Mouse (Mus musculus) neural tube, embryonic 14.5 days (tissue): ENCODE measurements at regions not wholly inside any gene's neighbourhood (a gene's known extent, or its start where the extent isn't known, plus 50 kb on each side); places are given as distances from the start of the nearest gene placed in this dataset.
A peak's percentile ranks its signal among the peaks of the same experiment; 100 is the strongest.

Experiments
- ATAC-seq: fragments of 200-750 bp; cut with Nextera tagmentation; 2 replicates; pipeline ENCODE4 v1.8.0; 2017; ENCODE audit warnings: low read depth, mild to moderate bottlenecking, moderate TSS enrichment, moderate library complexity
- H3K27ac ChIP-seq: fragments of 300-500 bp; sonication (generic); 2 replicates; pipeline ENCODE4 v1.5.1; 2014; ENCODE audit warnings: low read depth, mild to moderate bottlenecking, control low read depth, low read length, moderate library complexity, mixed read lengths
- H3K27me3 ChIP-seq: fragments of 300-500 bp; sonication (generic); 2 replicates; pipeline ENCODE4 v1.6.1; 2014; ENCODE audit warnings: low read length; ENCODE audit not compliant: control insufficient read depth, insufficient read depth
- H3K36me3 ChIP-seq: fragments of 300-500 bp; sonication (generic); 2 replicates; pipeline ENCODE4 v1.6.1; 2014; ENCODE audit warnings: low read length, mixed read lengths; ENCODE audit not compliant: control insufficient read depth, insufficient read depth
- H3K4me1 ChIP-seq: fragments of 300-500 bp; sonication (generic); 2 replicates; pipeline ENCODE4 v1.6.1; 2014; ENCODE audit warnings: low read length; ENCODE audit not compliant: control insufficient read depth, insufficient read depth
- H3K4me2 ChIP-seq: fragments of 300-500 bp; sonication (generic); 2 replicates; pipeline ENCODE4 v1.6.1; 2014; ENCODE audit warnings: mild to moderate bottlenecking, low read depth, low read length, control low read depth
- H3K4me3 ChIP-seq: fragments of 300-500 bp; sonication (generic); 2 replicates; pipeline ENCODE4 v1.5.1; 2014; ENCODE audit warnings: low read depth, low read length, control low read depth, mixed read lengths
- H3K9ac ChIP-seq: fragments of 300-500 bp; sonication (generic); replicated peaks from 2 replicates; pipeline ENCODE4 v1.6.1; 2014; ENCODE audit warnings: low read depth, mild to moderate bottlenecking, control low read depth, low read length, mixed read lengths
- H3K9me3 ChIP-seq: fragments of 300-500 bp; sonication (generic); 2 replicates; pipeline ENCODE4 v1.6.1; 2016; ENCODE audit warnings: low read length; ENCODE audit not compliant: control insufficient read depth
- WGBS: fragments of 180-500 bp; shearing (Covaris S2); extraction: QIAGEN DNeasy Blood & Tissue Kit; methylation state at CpG from one replicate; pipeline ENCODE4 v1.1.7; 2014; 5-methylcytosine and 5-hydroxymethylcytosine counted together

- no peak overlapping the region for H3K27ac ChIP-seq
- H3K4me1 ChIP-seq, result no peaks in the 10 kb centered on the region
- WGBS, result 70% methylated on average over 1 of the region's 1 CpGs
- no peak overlapping the region for H3K9ac ChIP-seq
- no peak for ATAC-seq
- H3K4me3 ChIP-seq, result no peak overlapping the region
- H3K4me2 ChIP-seq, result no peak overlapping the region
- H3K9me3 ChIP-seq, result no peaks in the 10 kb centered on the region
- H3K27me3 ChIP-seq, result no peaks in the 10 kb centered on the region
- H3K36me3 ChIP-seq, result no peaks in the 10 kb centered on the region
Observed at GRCm38 (mm10) chr10:70336741-70337140, 91.8 kb downstream of the Slc16a9 start.

- no peak overlapping the region for H3K9ac ChIP-seq
- H3K4me1 ChIP-seq, result no peaks in the 10 kb centered on the region
- H3K27me3 ChIP-seq, result no peaks in the 10 kb centered on the region
- no peaks in the 10 kb centered on the region for H3K9me3 ChIP-seq
- ATAC-seq, result no peak
- H3K27ac ChIP-seq, result no peak overlapping the region
- no peak overlapping the region for H3K4me3 ChIP-seq
- WGBS, result 79% methylated on average over 5 of the region's 5 CpGs
- no peak overlapping the region for H3K4me2 ChIP-seq
- H3K36me3 ChIP-seq, result no peaks in the 10 kb centered on the region
Observed at GRCm38 (mm10) chr10:70359421-70359820, 80.9 kb upstream of the Fam13c start.

GRCm38 (mm10) chr10:70359834-70360233 lies 80.4 kb upstream of the Fam13c start:
- Histone ChIP-seq H3K4me1 (no peaks in the 10 kb centered on the region), H3K27ac (no peak overlapping the region), H3K4me3 (no peak overlapping the region), H3K27me3 (no peaks in the 10 kb centered on the region), H3K9me3 (no peaks in the 10 kb centered on the region), H3K4me2 (no peak overlapping the region), H3K9ac (no peak overlapping the region), H3K36me3 (no peaks in the 10 kb centered on the region)
- WGBS, result 58% methylated on average over 7 of the region's 7 CpGs
- no peak for ATAC-seq

GRCm38 (mm10) chr10:70363054-70363453 lies 77.2 kb upstream of the Fam13c start:
- WGBS, result 74% methylated on average over 4 of the region's 4 CpGs
- H3K27me3 ChIP-seq, result no peaks in the 10 kb centered on the region
- H3K36me3 ChIP-seq, result no peaks in the 10 kb centered on the region
- no peak overlapping the region for H3K9ac ChIP-seq
- H3K4me3 ChIP-seq, result no peak overlapping the region
- H3K4me2 ChIP-seq, result no peak overlapping the region
- H3K4me1 ChIP-seq, result no peaks in the 10 kb centered on the region
- no peak overlapping the region for H3K27ac ChIP-seq
- ATAC-seq, result no peak
- no peaks in the 10 kb centered on the region for H3K9me3 ChIP-seq

GRCm38 (mm10) chr10:70364218-70364975 lies 75.9 kb upstream of the Fam13c start:
- H3K4me2 ChIP-seq, result no peak overlapping the region
- no peak overlapping the region for H3K4me3 ChIP-seq
- no peak for ATAC-seq
- WGBS, result 38% methylated on average over 14 of the region's 14 CpGs
- no peaks in the 10 kb centered on the region for H3K9me3 ChIP-seq
- H3K9ac ChIP-seq, result no peak overlapping the region
- no peaks in the 10 kb centered on the region for H3K27me3 ChIP-seq
- H3K4me1 ChIP-seq, result no peaks in the 10 kb centered on the region
- H3K36me3 ChIP-seq, result no peaks in the 10 kb centered on the region
- no peak overlapping the region for H3K27ac ChIP-seq

GRCm38 (mm10) chr10:70364976-70365345 lies 75.3 kb upstream of the Fam13c start:
- no peaks in the 10 kb centered on the region for H3K9me3 ChIP-seq
- no peak for ATAC-seq
- no peak overlapping the region for H3K4me2 ChIP-seq
- H3K4me3 ChIP-seq, result no peak overlapping the region
- H3K36me3 ChIP-seq, result no peaks in the 10 kb centered on the region
- H3K27ac ChIP-seq, result no peak overlapping the region
- no peaks in the 10 kb centered on the region for H3K4me1 ChIP-seq
- no peaks in the 10 kb centered on the region for H3K27me3 ChIP-seq
- no peak overlapping the region for H3K9ac ChIP-seq
- 89% methylated on average over 9 of the region's 9 CpGs for WGBS

GRCm38 (mm10) chr10:70365504-70365903 lies 74.8 kb upstream of the Fam13c start:
- no peaks in the 10 kb centered on the region for H3K36me3 ChIP-seq
- 81% methylated on average over 9 of the region's 9 CpGs for WGBS
- no peak for ATAC-seq
- no peak overlapping the region for H3K4me2 ChIP-seq
- no peak overlapping the region for H3K4me3 ChIP-seq
- H3K9ac ChIP-seq, result no peak overlapping the region
- no peaks in the 10 kb centered on the region for H3K27me3 ChIP-seq
- no peak overlapping the region for H3K27ac ChIP-seq
- no peaks in the 10 kb centered on the region for H3K4me1 ChIP-seq
- H3K9me3 ChIP-seq, result no peaks in the 10 kb centered on the region

- Histone ChIP-seq H3K36me3 (no peaks in the 10 kb centered on the region), H3K27ac (no peak overlapping the region), H3K27me3 (no peaks in the 10 kb centered on the region), H3K4me1 (no peaks in the 10 kb centered on the region), H3K4me3 (no peak overlapping the region), H3K4me2 (no peak overlapping the region), H3K9me3 (no peaks in the 10 kb centered on the region), H3K9ac (no peak overlapping the region)
- 86% methylated on average over 11 of the region's 11 CpGs for WGBS
- ATAC-seq, result no peak
Observed at GRCm38 (mm10) chr10:70367866-70368265, 72.4 kb upstream of the Fam13c start.

- no peaks in the 10 kb centered on the region for H3K36me3 ChIP-seq
- H3K27me3 ChIP-seq, result no peaks in the 10 kb centered on the region
- peak; percentile 44; the same call in 1 of the 2 replicates for ATAC-seq
Observed at GRCm38 (mm10) chr10:70368685-70369084, 71.6 kb upstream of the Fam13c start.

More at GRCm38 (mm10) chr10:70368685-70369084, 71.6 kb upstream of the Fam13c start:
- WGBS, result 19% methylated on average over 7 of the region's 7 CpGs
- Histone ChIP-seq H3K9ac (no peak overlapping the region), H3K4me2 (no peak overlapping the region), H3K4me3 (no peak overlapping the region), H3K9me3 (no peaks in the 10 kb centered on the region), H3K4me1 (no peaks in the 10 kb centered on the region), H3K27ac (no peak overlapping the region)
